Mouse (Mus musculus): ENCODE data around the gene Fkbpl. TPM values are rescaled to one million over a fixed set of nuclear protein-coding genes. Genes with fewer than 3 reads are reported as not detected.
A peak's percentile ranks its signal among the peaks of the same experiment; 100 is the strongest.

Gene Fkbpl
- polyA plus RNA-seq, 1 experiment: 8.5 TPM

GRCm38 (mm10) chr17:34655160-34655559 is 10.6 kb downstream of the Fkbpl start:
- 71% methylated on average over 7 of the region's 7 CpGs for WGBS
- Histone ChIP-seq H3K27ac (ENCODE audit: insufficient read depth, low read length) (no peak overlapping the region), H3K4me1 (ENCODE audit: control insufficient read depth, insufficient read depth, low read length) (peaks cover 6% of the 10 kb centered on the region; the same call in 1 of the 2 replicates), H3K4me3 (replicated peaks; ENCODE audit: insufficient read depth, low read depth, low read length) (no peak overlapping the region), H3K27me3 (ENCODE audit: control insufficient read depth, insufficient read depth, low read length) (no peaks in the 10 kb centered on the region)
- TF ChIP-seq CTCF (IDR thresholded peaks at IDR 0.05; ENCODE audit: borderline replicate concordance, insufficient read depth, low read depth, low read length) (no peak), POLR2A (IDR thresholded peaks at IDR 0.05; ENCODE audit: borderline replicate concordance, insufficient read depth, low read length) (no peak)
- DNase-seq: no peak

GRCm38 (mm10) chr17:34655581-34655991 is 11.0 kb downstream of the Fkbpl start:
- Histone ChIP-seq H3K4me1 (ENCODE audit: control insufficient read depth, insufficient read depth, low read length) (peaks cover 6% of the 10 kb centered on the region; the same call in 1 of the 2 replicates), H3K27ac (ENCODE audit: insufficient read depth, low read length) (no peak overlapping the region), H3K27me3 (ENCODE audit: control insufficient read depth, insufficient read depth, low read length) (no peaks in the 10 kb centered on the region), H3K4me3 (replicated peaks; ENCODE audit: insufficient read depth, low read depth, low read length) (no peak overlapping the region)
- peak; percentile 34 to 56 for DNase-seq
- no peak for TF ChIP-seq POLR2A (IDR thresholded peaks at IDR 0.05; ENCODE audit: borderline replicate concordance, insufficient read depth, low read length)
- no peak; the same call in 1 of the 2 replicates for TF ChIP-seq CTCF (IDR thresholded peaks at IDR 0.05; ENCODE audit: borderline replicate concordance, insufficient read depth, low read depth, low read length)
- WGBS: 14% methylated on average over 4 of the region's 4 CpGs

- Histone ChIP-seq H3K27ac (ENCODE audit: insufficient read depth, low read length) (no peak overlapping the region), H3K27me3 (ENCODE audit: control insufficient read depth, insufficient read depth, low read length) (no peaks in the 10 kb centered on the region; the same call in 1 of the 2 replicates), H3K4me3 (replicated peaks; ENCODE audit: insufficient read depth, low read depth, low read length) (no peak overlapping the region), H3K4me1 (ENCODE audit: control insufficient read depth, insufficient read depth, low read length) (peaks cover 6% of the 10 kb centered on the region; the same call in 1 of the 2 replicates)
- DNase-seq: no peak
- WGBS: 27% methylated on average over 8 of the region's 8 CpGs
- no peak for TF ChIP-seq POLR2A (IDR thresholded peaks at IDR 0.05; ENCODE audit: borderline replicate concordance, insufficient read depth, low read length)
- TF ChIP-seq CTCF (IDR thresholded peaks at IDR 0.05; ENCODE audit: borderline replicate concordance, insufficient read depth, low read depth, low read length): no peak
These were observed 12.1 kb downstream of the Fkbpl start for GRCm38 (mm10) chr17:34656666-34657065.

GRCm38 (mm10) chr17:34657271-34657670 is 12.7 kb downstream of the Fkbpl start:
- 47% methylated on average over 2 of the region's 2 CpGs for WGBS
- no peak overlapping the region for H3K4me3 ChIP-seq (replicated peaks; ENCODE audit: insufficient read depth, low read depth, low read length)
- no peaks in the 10 kb centered on the region; the same call in 1 of the 2 replicates for H3K27me3 ChIP-seq (ENCODE audit: control insufficient read depth, insufficient read depth, low read length)
- H3K27ac ChIP-seq (ENCODE audit: insufficient read depth, low read length): no peak overlapping the region
- peaks cover 6% of the 10 kb centered on the region; the same call in 1 of the 2 replicates for H3K4me1 ChIP-seq (ENCODE audit: control insufficient read depth, insufficient read depth, low read length)
- TF ChIP-seq CTCF (IDR thresholded peaks at IDR 0.05; ENCODE audit: borderline replicate concordance, insufficient read depth, low read depth, low read length) (no peak), POLR2A (IDR thresholded peaks at IDR 0.05; ENCODE audit: borderline replicate concordance, insufficient read depth, low read length) (no peak)
- no peak for DNase-seq

- no peak for DNase-seq
- TF ChIP-seq POLR2A (IDR thresholded peaks at IDR 0.05; ENCODE audit: borderline replicate concordance, insufficient read depth, low read length) (no peak), CTCF (IDR thresholded peaks at IDR 0.05; ENCODE audit: borderline replicate concordance, insufficient read depth, low read depth, low read length) (no peak)
- peaks cover 6% of the 10 kb centered on the region; the same call in 1 of the 2 replicates for H3K4me1 ChIP-seq (ENCODE audit: control insufficient read depth, insufficient read depth, low read length)
- no peak overlapping the region for H3K27ac ChIP-seq (ENCODE audit: insufficient read depth, low read length)
- no peaks in the 10 kb centered on the region; the same call in 1 of the 2 replicates for H3K27me3 ChIP-seq (ENCODE audit: control insufficient read depth, insufficient read depth, low read length)
- H3K4me3 ChIP-seq (replicated peaks; ENCODE audit: insufficient read depth, low read depth, low read length): no peak overlapping the region
- 71% methylated on average over 2 of the region's 2 CpGs for whole genome bisulfite sequencing
These were observed 13.6 kb downstream of the Fkbpl start for GRCm38 (mm10) chr17:34658145-34658544.

- no peaks in the 10 kb centered on the region; the same call in 1 of the 2 replicates for H3K27me3 ChIP-seq (ENCODE audit: control insufficient read depth, insufficient read depth, low read length)
- peaks cover 6% of the 10 kb centered on the region; the same call in 1 of the 2 replicates for H3K4me1 ChIP-seq (ENCODE audit: control insufficient read depth, insufficient read depth, low read length)
- TF ChIP-seq CTCF (IDR thresholded peaks at IDR 0.05; ENCODE audit: borderline replicate concordance, insufficient read depth, low read depth, low read length) (no peak), POLR2A (IDR thresholded peaks at IDR 0.05; ENCODE audit: borderline replicate concordance, insufficient read depth, low read length) (no peak)
- H3K27ac ChIP-seq (ENCODE audit: insufficient read depth, low read length): no peak overlapping the region
- DNase-seq: no peak
- WGBS: 58% methylated on average over 3 of the region's 3 CpGs
- no peak overlapping the region for H3K4me3 ChIP-seq (replicated peaks; ENCODE audit: insufficient read depth, low read depth, low read length)
These were observed 14.0 kb downstream of the Fkbpl start for GRCm38 (mm10) chr17:34658591-34658990.

DNA sequence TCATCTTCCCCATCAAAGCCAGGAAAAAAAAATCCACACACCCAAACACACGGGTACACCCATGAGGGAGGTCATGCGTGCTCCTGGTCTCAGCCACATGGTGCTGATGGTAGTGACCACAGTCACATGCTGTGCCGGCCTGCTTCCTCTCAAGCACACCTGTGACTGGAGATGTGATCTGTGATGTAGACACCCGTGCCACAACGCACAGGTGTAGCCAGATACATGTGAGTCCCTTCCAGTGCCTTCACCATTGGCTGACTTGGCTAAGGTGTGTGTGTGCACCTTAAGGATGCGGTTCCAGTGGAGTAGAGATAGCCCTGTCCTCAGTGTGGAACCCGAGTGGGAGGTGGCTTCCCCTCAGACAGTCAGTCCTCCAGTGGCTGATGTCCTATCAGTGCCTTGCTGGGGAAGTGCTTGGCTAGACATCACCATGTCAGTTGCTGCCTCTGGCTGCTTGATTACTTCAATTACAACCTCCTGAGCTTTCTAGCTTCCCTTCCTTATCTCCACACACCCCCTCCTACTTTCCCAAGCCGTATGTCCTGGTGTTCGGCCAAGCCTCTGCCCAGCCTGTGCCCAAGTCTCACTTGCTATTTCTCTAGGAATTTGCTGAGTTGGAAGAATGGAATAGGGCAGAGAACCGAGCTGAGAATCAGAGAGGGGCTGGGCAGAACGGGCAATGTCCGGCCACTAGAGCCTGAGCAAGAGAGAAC is 14.8 kb downstream of the Fkbpl start:
- WGBS: 56% methylated on average over 12 of the region's 12 CpGs

GRCm38 (mm10) chr17:34659897-34660214 is 15.3 kb downstream of the Fkbpl start:
- Histone ChIP-seq H3K27ac (ENCODE audit: insufficient read depth, low read length) (no peak overlapping the region), H3K27me3 (ENCODE audit: control insufficient read depth, insufficient read depth, low read length) (no peaks in the 10 kb centered on the region; the same call in 1 of the 2 replicates), H3K4me3 (replicated peaks; ENCODE audit: insufficient read depth, low read depth, low read length) (no peak overlapping the region), H3K4me1 (ENCODE audit: control insufficient read depth, insufficient read depth, low read length) (peaks cover 5% of the 10 kb centered on the region; the same call in 1 of the 2 replicates)
- no peak for TF ChIP-seq CTCF (IDR thresholded peaks at IDR 0.05; ENCODE audit: borderline replicate concordance, insufficient read depth, low read depth, low read length)
- no peak for TF ChIP-seq POLR2A (IDR thresholded peaks at IDR 0.05; ENCODE audit: borderline replicate concordance, insufficient read depth, low read length)
- no peak for DNase-seq
- 65% methylated on average over 3 of the region's 3 CpGs for WGBS

More for the DNA sequence above, 14.8 kb downstream of the Fkbpl start:
- no peak for DNase-seq
- Histone ChIP-seq H3K4me1 (ENCODE audit: control insufficient read depth, insufficient read depth, low read length) (peaks cover 6% of the 10 kb centered on the region; the same call in 1 of the 2 replicates), H3K27ac (ENCODE audit: insufficient read depth, low read length) (no peak overlapping the region), H3K27me3 (ENCODE audit: control insufficient read depth, insufficient read depth, low read length) (no peaks in the 10 kb centered on the region; the same call in 1 of the 2 replicates), H3K4me3 (replicated peaks; ENCODE audit: insufficient read depth, low read depth, low read length) (no peak overlapping the region)
- TF ChIP-seq CTCF (IDR thresholded peaks at IDR 0.05; ENCODE audit: borderline replicate concordance, insufficient read depth, low read depth, low read length) (no peak), POLR2A (IDR thresholded peaks at IDR 0.05; ENCODE audit: borderline replicate concordance, insufficient read depth, low read length) (no peak)
